Mouse (Mus musculus): Measurements from ENCODE around the gene Supt6.

DNA sequence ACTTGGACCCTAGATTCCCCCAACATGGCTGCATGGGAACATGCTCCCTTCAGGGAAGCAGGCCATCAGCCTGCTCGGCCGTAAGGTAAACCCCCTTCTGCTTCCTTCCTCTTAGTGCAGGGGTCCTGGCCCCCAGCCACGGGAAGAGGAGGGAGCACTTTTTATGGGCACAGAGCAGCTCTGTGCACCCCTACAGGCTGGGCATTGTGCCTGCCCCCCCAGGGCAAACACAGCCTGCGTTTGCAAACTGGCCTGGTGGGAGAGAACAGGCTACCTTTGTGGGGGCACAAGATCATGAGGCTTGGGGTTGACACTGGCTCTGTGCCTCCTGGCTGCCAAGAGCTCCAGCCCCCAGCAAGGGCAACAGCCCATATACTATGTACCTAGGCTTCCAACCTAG lies 83.8 kb downstream of the Supt6 start:
- TF ChIP-seq CTCF (IDR thresholded peaks at IDR 0.05; ENCODE audit: borderline replicate concordance, control insufficient read depth, extremely low read depth, insufficient read depth, low read length, poor library complexity) (peak; percentile 11; the same call in 1 of the 2 replicates), POLR2A (IDR thresholded peaks at IDR 0.05; ENCODE audit: control insufficient read depth, extremely low read depth, insufficient read depth, low read length, poor library complexity) (no peak)
